Mouse (Mus musculus) hindbrain, embryonic 15.5 days (tissue): ENCODE data around the gene Pin1. TPM values are rescaled to one million over a fixed set of nuclear protein-coding genes. Genes with fewer than 3 reads are reported as not detected.
A peak's percentile ranks its signal among the peaks of the same experiment; 100 is the strongest.

Experiments
- ATAC-seq: fragments of 200-750 bp; cut with Nextera tagmentation; 2 replicates; pipeline ENCODE4 v1.8.0; 2017; ENCODE audit warnings: low read depth, moderate number of reproducible peaks, moderate TSS enrichment; ENCODE audit not compliant: low FRiP score
- H3K27ac ChIP-seq: fragments of 300-500 bp; sonication (generic); replicated peaks from 2 replicates; pipeline ENCODE4 v1.5.1; 2015; ENCODE audit warnings: mild to moderate bottlenecking, inconsistent platforms
- H3K27me3 ChIP-seq: fragments of 300-500 bp; sonication (generic); 2 replicates; pipeline ENCODE4 v1.6.1; 2015; ENCODE audit warnings: control low read depth, inconsistent platforms
- H3K36me3 ChIP-seq: fragments of 300-500 bp; sonication (generic); 2 replicates; pipeline ENCODE4 v1.6.1; 2015; ENCODE audit warnings: control low read depth, inconsistent platforms
- H3K4me1 ChIP-seq: fragments of 300-500 bp; sonication (generic); replicated peaks from 2 replicates; pipeline ENCODE4 v1.6.1; 2015; ENCODE audit warnings: control low read depth, inconsistent platforms
- H3K4me2 ChIP-seq: fragments of 300-500 bp; sonication (generic); 2 replicates; pipeline ENCODE4 v1.6.1; 2015; ENCODE audit warnings: moderate library complexity, mild to moderate bottlenecking, inconsistent platforms
- H3K4me3 ChIP-seq: fragments of 300-500 bp; sonication (generic); 2 replicates; pipeline ENCODE4 v1.5.1; 2015; ENCODE audit warnings: mild to moderate bottlenecking, inconsistent platforms
- H3K9ac ChIP-seq: fragments of 300-500 bp; sonication (generic); 2 replicates; pipeline ENCODE4 v1.6.1; 2015; ENCODE audit warnings: inconsistent platforms
- H3K9me3 ChIP-seq: fragments of 300-500 bp; sonication (generic); 2 replicates; pipeline ENCODE4 v1.6.1; 2016; ENCODE audit warnings: control low read depth, inconsistent platforms
- WGBS: fragments of 180-500 bp; shearing (Covaris S2); methylation state at CpG from one replicate; pipeline ENCODE4 v1.1.7; 2015; 5-methylcytosine and 5-hydroxymethylcytosine counted together
- polyA plus RNA-seq: library from polyadenylated mRNA; unstranded; fragments of >200 nt; fragmentation: Nextera tagmentation; extraction: Ambion mirVana; gene quantifications from 2 replicates; pipeline ENCODE4 v1.2.1, GENCODE M21; 2015

Pin1 gene
- polyA plus RNA-seq, 1 experiment from 2014 or later: 66.0 TPM

- Histone ChIP-seq H3K27ac (peak overlapping the region; percentile 84), H3K4me1 (peaks cover 47% of the 10 kb centered on the region), H3K36me3 (peaks cover 16% of the 10 kb centered on the region), H3K27me3 (no peaks in the 10 kb centered on the region), H3K9me3 (no peaks in the 10 kb centered on the region), H3K9ac (no peak overlapping the region), H3K4me2 (no peak overlapping the region), H3K4me3 (no peak overlapping the region)
- peak; percentile 15; the same call in 1 of the 2 replicates for ATAC-seq
- 44% methylated on average over 8 of the region's 8 CpGs for WGBS
Observed at GRCm38 (mm10) chr9:20662874-20663273, 11.0 kb downstream of the Pin1 start.

GRCm38 (mm10) chr9:20663956-20664355 is 12.1 kb downstream of the Pin1 start:
- peak overlapping the region; percentile 84 for H3K27ac ChIP-seq
- H3K4me1 ChIP-seq: peaks cover 47% of the 10 kb centered on the region
- no peak overlapping the region for H3K4me2 ChIP-seq
- no peaks in the 10 kb centered on the region for H3K27me3 ChIP-seq
- 0 out of 2 replicates have a peak overlapping the region, but pooled peaks have one; percentile 2 for H3K9ac ChIP-seq
- no peaks in the 10 kb centered on the region for H3K9me3 ChIP-seq
- ATAC-seq: peak; percentile 59
- H3K4me3 ChIP-seq: no peak overlapping the region
- WGBS: 44% methylated on average over 2 of the region's 2 CpGs
- H3K36me3 ChIP-seq: peaks cover 13% of the 10 kb centered on the region; the same call in 1 of the 2 replicates

GRCm38 (mm10) chr9:20664366-20664765 is 12.5 kb downstream of the Pin1 start:
- Histone ChIP-seq H3K36me3 (peaks cover 13% of the 10 kb centered on the region; the same call in 1 of the 2 replicates), H3K4me2 (no peak overlapping the region), H3K27ac (peak overlapping the region; percentile 84), H3K9ac (0 out of 2 replicates have a peak overlapping the region, but pooled peaks have one; percentile 2), H3K27me3 (no peaks in the 10 kb centered on the region), H3K4me3 (no peak overlapping the region), H3K9me3 (no peaks in the 10 kb centered on the region), H3K4me1 (peaks cover 47% of the 10 kb centered on the region)
- 35% methylated on average over 2 of the region's 2 CpGs for WGBS
- ATAC-seq: peak; percentile 44

- ATAC-seq: no peak
- Histone ChIP-seq H3K27me3 (no peaks in the 10 kb centered on the region), H3K9ac (no peak overlapping the region), H3K4me2 (no peak overlapping the region), H3K36me3 (peaks cover 16% of the 10 kb centered on the region; the same call in 1 of the 2 replicates), H3K4me3 (no peak overlapping the region), H3K4me1 (peaks cover 47% of the 10 kb centered on the region), H3K9me3 (no peaks in the 10 kb centered on the region), H3K27ac (peak overlapping the region; percentile 84)
- WGBS: 63% methylated on average over 5 of the region's 5 CpGs
Observed at GRCm38 (mm10) chr9:20664982-20665637, 13.2 kb downstream of the Pin1 start.

GRCm38 (mm10) chr9:20665925-20666324 is 14.0 kb downstream of the Pin1 start:
- Histone ChIP-seq H3K27ac (peak overlapping the region; percentile 84), H3K9ac (no peak overlapping the region), H3K4me2 (no peak overlapping the region), H3K4me1 (peaks cover 47% of the 10 kb centered on the region), H3K4me3 (no peak overlapping the region), H3K27me3 (no peaks in the 10 kb centered on the region), H3K36me3 (peaks cover 18% of the 10 kb centered on the region; the same call in 1 of the 2 replicates), H3K9me3 (no peaks in the 10 kb centered on the region)
- WGBS: 8% methylated on average over 8 of the region's 8 CpGs
- no peak for ATAC-seq

GRCm38 (mm10) chr9:20666510-20667034 is 14.7 kb downstream of the Pin1 start:
- no peak for ATAC-seq
- Histone ChIP-seq H3K9me3 (no peaks in the 10 kb centered on the region), H3K27ac (peak overlapping the region; percentile 84; the same call in 1 of the 2 replicates)

GRCm38 (mm10) chr9:20668065-20668464 is 16.2 kb downstream of the Pin1 start:
- no peak for ATAC-seq
- WGBS: 96% methylated on average over 22 of the region's 22 CpGs

More at GRCm38 (mm10) chr9:20666510-20667034, 14.7 kb downstream of the Pin1 start:
- Histone ChIP-seq H3K9ac (no peak overlapping the region), H3K4me2 (no peak overlapping the region), H3K36me3 (peaks cover 24% of the 10 kb centered on the region), H3K27me3 (no peaks in the 10 kb centered on the region), H3K4me3 (no peak overlapping the region), H3K4me1 (peaks cover 47% of the 10 kb centered on the region)
- 14% methylated on average over 7 of the region's 7 CpGs for WGBS

GRCm38 (mm10) chr9:20672047-20672446 is 20.2 kb downstream of the Pin1 start:
- no peak overlapping the region for H3K9ac ChIP-seq
- no peak overlapping the region for H3K27ac ChIP-seq
- ATAC-seq: no peak
- no peaks in the 10 kb centered on the region for H3K27me3 ChIP-seq
- no peaks in the 10 kb centered on the region for H3K9me3 ChIP-seq
- H3K4me1 ChIP-seq: no peaks in the 10 kb centered on the region
- WGBS: 75% methylated on average over 16 of the region's 16 CpGs
- no peak overlapping the region for H3K4me2 ChIP-seq
- H3K36me3 ChIP-seq: peaks cover 23% of the 10 kb centered on the region
- H3K4me3 ChIP-seq: no peak overlapping the region

More at GRCm38 (mm10) chr9:20668065-20668464, 16.2 kb downstream of the Pin1 start:
- Histone ChIP-seq H3K4me1 (peaks cover 37% of the 10 kb centered on the region), H3K27ac (no peak overlapping the region), H3K9ac (no peak overlapping the region), H3K9me3 (no peaks in the 10 kb centered on the region), H3K27me3 (no peaks in the 10 kb centered on the region), H3K4me2 (no peak overlapping the region), H3K36me3 (peaks cover 21% of the 10 kb centered on the region), H3K4me3 (no peak overlapping the region)

- Histone ChIP-seq H3K27me3 (no peaks in the 10 kb centered on the region), H3K4me1 (peaks cover 21% of the 10 kb centered on the region), H3K36me3 (peaks cover 8% of the 10 kb centered on the region), H3K27ac (no peak overlapping the region), H3K9me3 (no peaks in the 10 kb centered on the region), H3K9ac (no peak overlapping the region), H3K4me3 (no peak overlapping the region), H3K4me2 (no peak overlapping the region)
- 83% methylated on average over 12 of the region's 12 CpGs for WGBS
- ATAC-seq: no peak
Observed at GRCm38 (mm10) chr9:20677892-20678291, 26.0 kb downstream of the Pin1 start.

- no peak for ATAC-seq
Observed at GRCm38 (mm10) chr9:20680378-20680958, 28.6 kb downstream of the Pin1 start.

GRCm38 (mm10) chr9:20681546-20682388 is 29.9 kb downstream of the Pin1 start:
- ATAC-seq: no peak
- WGBS: 44% methylated on average over 7 of the region's 7 CpGs
- Histone ChIP-seq H3K27me3 (no peaks in the 10 kb centered on the region), H3K4me3 (no peak overlapping the region), H3K36me3 (no peaks in the 10 kb centered on the region), H3K9me3 (no peaks in the 10 kb centered on the region), H3K4me1 (peaks cover 21% of the 10 kb centered on the region), H3K9ac (no peak overlapping the region), H3K27ac (0 out of 2 replicates have a peak overlapping the region, but pooled peaks have one; percentile 48), H3K4me2 (no peak overlapping the region)

More at GRCm38 (mm10) chr9:20680378-20680958, 28.6 kb downstream of the Pin1 start:
- no peak overlapping the region for H3K4me3 ChIP-seq
- WGBS: 51% methylated on average over 9 of the region's 9 CpGs
- 0 out of 2 replicates have a peak overlapping the region, but pooled peaks have one; percentile 17 for H3K27ac ChIP-seq
- H3K9ac ChIP-seq: no peak overlapping the region
- no peaks in the 10 kb centered on the region for H3K9me3 ChIP-seq
- H3K4me2 ChIP-seq: no peak overlapping the region
- H3K36me3 ChIP-seq: no peaks in the 10 kb centered on the region; the same call in 1 of the 2 replicates
- no peaks in the 10 kb centered on the region for H3K27me3 ChIP-seq
- peaks cover 21% of the 10 kb centered on the region for H3K4me1 ChIP-seq
